Mouse (Mus musculus) bone marrow macrophage, adult 2 months (primary cell): ENCODE measurements around the gene Dennd2c. TPM values are rescaled to one million over a fixed set of nuclear protein-coding genes. Genes with fewer than 3 reads are reported as not detected.
"Not testable (repeated sequence)": the region's sequence is repeated elsewhere in the genome, so short reads cannot be mapped to it uniquely, and the experiment has no call there.

Source experiments
- H3K27ac ChIP-seq: 2 replicates; pipeline ENCODE4 v1.5.1; 2012; ENCODE audit warnings: low read depth, low read length; ENCODE audit not compliant: insufficient read depth
- H3K4me1 ChIP-seq: 2 replicates; pipeline ENCODE4 v1.6.1; 2012; ENCODE audit warnings: low read length; ENCODE audit not compliant: control insufficient read depth, insufficient read depth
- H3K4me3 ChIP-seq: 2 replicates; pipeline ENCODE4 v1.5.1; 2012; ENCODE audit warnings: mild to moderate bottlenecking, low read length, moderate library complexity; ENCODE audit not compliant: insufficient read depth
- CTCF ChIP-seq: IDR thresholded peaks from 2 replicates; pipeline ENCODE4 v1.5.1; 2012; ENCODE audit warnings: low read depth, mild to moderate bottlenecking, low read length, moderate library complexity
- POLR2A ChIP-seq: IDR thresholded peaks from 2 replicates; pipeline ENCODE4 v1.6.1; 2012; ENCODE audit warnings: mild to moderate bottlenecking, low read depth, low read length, borderline replicate concordance
- polyA plus RNA-seq: library from polyadenylated mRNA; stranded (reverse); fragments of >200 nt; gene quantifications from 2 replicates; pipeline ENCODE4 v1.2.4, GENCODE M21; 2012; ENCODE audit not compliant: missing spikeins, insufficient read depth, insufficient read length

Dennd2c gene
- polyA plus RNA-seq, 1 experiment: 6.0 TPM

DNA sequence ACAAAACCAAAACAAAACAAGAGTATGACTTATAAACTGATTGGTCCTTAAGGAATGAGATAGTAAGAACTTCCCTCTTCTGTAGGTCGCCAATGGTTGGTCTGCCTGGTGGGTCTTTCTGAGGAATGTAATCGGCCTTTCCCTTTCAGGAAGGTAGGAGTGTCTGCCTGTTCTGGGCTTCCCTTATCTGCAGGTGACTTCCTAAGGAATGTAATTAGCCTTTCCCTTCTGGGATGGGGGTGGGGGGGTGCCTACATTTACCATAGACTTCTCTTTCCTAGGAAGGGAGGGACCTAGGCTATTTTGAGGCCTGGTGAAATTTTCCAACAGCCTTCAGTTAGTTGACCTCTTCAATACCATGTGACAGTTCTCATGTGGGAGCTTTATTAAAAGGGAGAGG is 108.7 kb downstream of the Dennd2c start:
- Histone ChIP-seq H3K4me3 (no peak overlapping the region), H3K27ac (no peak overlapping the region), H3K4me1 (peaks cover 49% of the 10 kb centered on the region)
- TF ChIP-seq CTCF: no peak
- TF ChIP-seq POLR2A: no peak

DNA sequence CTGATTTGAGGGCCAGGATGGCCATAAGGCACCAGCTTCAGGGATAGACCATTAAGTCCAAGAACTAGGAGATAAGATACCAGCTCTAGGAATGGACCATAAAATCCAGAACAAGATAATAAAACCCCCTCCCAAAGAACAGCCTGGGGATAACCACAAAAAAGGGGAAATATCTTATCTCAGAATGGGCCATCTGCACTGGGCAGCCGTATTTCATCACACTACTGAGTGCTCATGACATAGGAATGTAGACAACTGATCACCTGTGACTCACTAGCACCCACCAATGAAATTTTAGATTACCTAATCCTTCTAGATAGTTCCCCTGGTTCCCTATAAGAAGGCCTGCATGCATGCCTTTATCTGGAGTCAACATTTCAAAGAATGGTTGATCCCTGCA is 109.7 kb downstream of the Dennd2c start:
- no peak for TF ChIP-seq POLR2A
- H3K4me1 ChIP-seq: peaks cover 42% of the 10 kb centered on the region
- H3K4me3 ChIP-seq: no peak overlapping the region
- H3K27ac ChIP-seq: 0 out of 2 replicates have a peak overlapping the region, but pooled peaks have one; percentile 6

- TF ChIP-seq CTCF (no peak), POLR2A (no peak)
These were observed 111.1 kb downstream of the Dennd2c start for GRCm38 (mm10) chr3:103213537-103213936.

GRCm38 (mm10) chr3:103214593-103215285 is 112.3 kb downstream of the Dennd2c start:
- no peak overlapping the region for H3K4me3 ChIP-seq
- peaks cover 33% of the 10 kb centered on the region for H3K4me1 ChIP-seq
- TF ChIP-seq POLR2A (no peak), CTCF (no peak)

More at GRCm38 (mm10) chr3:103213537-103213936, 111.1 kb downstream of the Dennd2c start:
- H3K4me1 ChIP-seq: peaks cover 33% of the 10 kb centered on the region
- H3K4me3 ChIP-seq: no peak overlapping the region
- H3K27ac ChIP-seq: peak overlapping the region; percentile 87

DNA sequence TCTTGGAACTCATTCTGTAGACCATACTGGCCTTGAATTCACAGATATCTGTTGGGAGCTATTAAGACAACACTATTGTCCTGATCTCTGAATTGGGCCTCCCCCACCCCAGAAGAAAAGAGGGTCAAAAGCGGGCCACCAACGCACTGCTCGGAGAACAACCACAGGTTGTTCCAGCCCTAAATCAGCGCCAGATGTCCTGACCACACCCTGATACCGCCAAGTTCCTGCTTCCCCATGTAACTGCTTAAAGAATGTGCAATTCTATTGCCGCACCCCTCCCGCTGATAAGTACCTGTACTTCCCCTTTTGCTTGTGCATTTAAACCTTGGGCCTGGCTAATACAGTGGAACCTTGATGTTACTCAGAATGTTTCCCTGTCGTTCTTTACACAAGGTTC is 113.0 kb downstream of the Dennd2c start:
- H3K27ac ChIP-seq, H3K4me3 ChIP-seq: not testable (repeated sequence)
- peaks cover 33% of the 10 kb centered on the region for H3K4me1 ChIP-seq

More at GRCm38 (mm10) chr3:103214593-103215285, 112.3 kb downstream of the Dennd2c start:
- H3K27ac ChIP-seq: 0 out of 2 replicates have a peak overlapping the region, but pooled peaks have one; percentile 1

Other genes with a start within 250 kb of the Dennd2c start
- not detected in 2 replicates for gene Sycp1, start 166.5 kb upstream of the Dennd2c start, polyA plus RNA-seq
- not detected in 2 replicates for gene Nr1h5, start 138.5 kb upstream of the Dennd2c start, polyA plus RNA-seq
- gene Sike1, start 106.9 kb upstream of the Dennd2c start, polyA plus RNA-seq: 53.6 and 54.2 TPM in 2 replicates
- gene Csde1, start 82.2 kb upstream of the Dennd2c start, polyA plus RNA-seq: 291 and 299 TPM in 2 replicates
- gene Nras, start 44.3 kb upstream of the Dennd2c start, polyA plus RNA-seq: 95.5 and 101 TPM in 2 replicates
- gene Ampd1, start 28.6 kb upstream of the Dennd2c start, polyA plus RNA-seq: not detected in 2 replicates
- gene Bcas2, start 69.1 kb downstream of the Dennd2c start, polyA plus RNA-seq: 68.5 and 75.7 TPM in 2 replicates
- 23.3 and 24.5 TPM in 2 replicates for gene Trim33, start 176.7 kb downstream of the Dennd2c start, polyA plus RNA-seq